Mouse (Mus musculus): Measurements from ENCODE around the gene Mylpf.
"Not testable (repeated sequence)": the region's sequence is repeated elsewhere in the genome, so short reads cannot be mapped to it uniquely, and the experiment has no call there.

The Mylpf gene

DNA sequence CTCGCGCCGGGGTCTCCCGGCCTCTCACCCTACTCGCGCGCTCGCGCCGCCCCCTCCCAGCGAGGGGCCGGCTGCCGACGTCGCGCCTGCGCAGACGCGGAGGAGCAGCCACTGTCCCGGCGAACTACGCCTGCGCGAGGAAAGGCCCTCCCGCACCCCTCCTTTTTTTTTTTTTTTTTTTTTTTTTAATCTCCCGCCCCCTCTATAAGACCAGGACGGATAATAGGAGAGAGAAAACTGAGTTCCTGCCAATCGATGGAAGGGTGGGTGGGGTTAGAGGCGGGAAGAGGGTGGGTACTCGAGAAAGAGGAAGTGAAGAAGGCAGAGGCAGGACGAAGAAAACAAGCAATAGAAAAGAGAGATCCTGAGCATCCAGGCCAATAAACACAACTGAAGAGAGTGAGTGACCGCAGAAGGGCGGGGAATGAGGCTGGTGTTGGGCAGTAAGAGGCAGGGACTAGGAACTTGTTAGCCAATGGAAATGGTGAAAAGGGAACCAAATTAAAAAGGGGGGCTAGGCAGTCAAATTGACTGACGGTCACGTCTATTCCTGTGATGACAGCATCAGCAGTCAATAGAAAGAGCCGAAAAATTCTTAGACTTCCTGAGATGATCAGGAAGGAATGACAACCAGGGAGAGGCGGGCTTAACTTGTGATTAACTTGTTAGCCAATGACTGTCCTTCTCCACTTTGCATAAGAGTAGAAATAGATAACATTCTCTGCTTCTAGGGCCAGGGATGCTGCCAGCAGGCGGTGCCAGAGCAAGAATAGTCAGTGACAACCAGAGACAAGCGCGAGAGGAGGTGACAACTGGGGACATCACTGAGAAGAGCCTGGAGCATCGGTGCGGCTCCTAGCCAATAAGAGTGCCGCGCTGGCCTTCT, at the start of gene Mylpf:
TSS of gene Mylpf (plus strand) at position 338 of the 886 bp plus-strand sequence.
- DNase-seq = peak; percentile 100

DNA sequence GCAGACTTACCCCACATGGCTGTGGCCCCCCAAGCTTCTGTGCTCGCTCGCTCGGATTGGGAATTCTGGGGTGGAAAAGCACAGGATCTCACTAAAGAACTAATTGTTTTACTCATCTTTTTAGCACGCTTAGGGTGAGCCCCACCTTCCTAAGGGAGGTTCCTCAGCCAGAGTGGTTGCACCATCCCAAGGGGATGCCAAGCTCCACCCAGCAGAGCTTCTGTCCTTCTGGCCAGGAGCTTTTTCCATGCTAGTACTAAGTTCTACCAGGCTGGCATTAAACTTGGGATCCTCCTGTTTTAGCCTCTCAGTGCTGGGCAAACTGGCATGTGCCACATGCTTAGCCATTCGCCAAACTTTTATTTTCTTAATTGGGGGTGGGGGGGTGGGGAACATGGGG, 46.1 kb upstream of the Mylpf start:
- DNase-seq = no peak

DNA sequence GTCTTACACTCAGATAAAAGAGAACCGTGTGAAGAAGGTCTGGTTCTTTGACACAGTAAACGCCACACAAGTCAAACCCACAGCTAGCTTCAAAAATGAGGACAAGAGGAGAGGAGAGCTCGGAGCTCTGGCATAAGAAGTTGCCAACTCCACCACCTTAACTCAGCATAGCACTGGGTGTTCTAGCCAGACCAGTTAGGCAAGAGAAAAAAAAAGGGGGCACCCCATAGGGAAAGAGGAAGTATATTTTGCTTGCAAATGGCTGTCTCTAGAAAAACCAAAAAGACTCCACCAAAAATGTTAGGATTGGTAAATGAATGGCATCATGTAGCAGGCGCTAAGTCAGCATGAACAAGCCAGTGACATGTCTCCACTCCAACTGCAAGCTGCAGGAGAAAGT, 44.7 kb upstream of the Mylpf start:
- no peak for DNase-seq

DNA sequence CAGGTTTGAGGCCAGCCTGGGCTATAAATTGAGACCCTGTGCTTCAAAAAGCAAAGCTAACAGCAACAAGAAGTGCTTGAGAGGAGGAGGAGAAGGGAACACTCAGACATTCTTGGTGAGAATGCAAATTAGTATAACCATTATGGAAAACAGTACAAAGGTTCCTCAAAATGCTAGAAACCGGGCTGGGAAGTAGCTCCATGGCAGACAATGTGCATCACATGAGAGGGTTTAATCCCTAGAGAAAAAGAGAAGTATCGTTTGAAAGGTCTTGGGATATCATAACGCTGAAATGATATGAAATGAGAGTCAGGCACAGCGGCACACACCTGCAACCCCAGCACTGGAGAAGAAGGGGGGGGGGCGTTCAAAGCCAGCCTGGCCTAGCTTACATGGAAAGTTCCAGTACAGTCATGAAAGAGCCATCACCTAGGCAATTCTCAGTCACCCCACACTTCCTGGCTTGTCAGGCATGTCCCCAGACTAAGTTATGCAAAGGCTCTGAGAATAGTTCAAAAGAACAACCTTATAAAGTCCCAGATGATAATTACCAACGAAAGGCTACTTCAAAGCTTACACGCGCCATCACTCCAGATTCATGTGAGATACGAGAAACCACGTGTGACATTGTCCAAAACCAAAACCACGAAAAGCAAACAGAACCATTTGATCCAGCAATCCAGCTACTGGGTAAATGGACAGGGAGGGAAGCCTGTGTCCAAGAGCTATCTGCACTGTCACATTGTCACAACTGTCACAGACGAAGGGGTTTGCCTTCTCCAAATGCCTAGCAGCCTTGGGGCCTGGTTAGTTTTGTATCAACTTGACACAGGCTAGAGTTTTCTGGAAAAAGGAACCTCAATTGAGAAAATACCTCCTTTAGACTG, 42.8 kb upstream of the Mylpf start:
- DNase-seq = no peak

- DNase-seq = no peak
These were observed 42.2 kb upstream of the Mylpf start for GRCm38 (mm10) chr7:127166501-127166900.

DNA sequence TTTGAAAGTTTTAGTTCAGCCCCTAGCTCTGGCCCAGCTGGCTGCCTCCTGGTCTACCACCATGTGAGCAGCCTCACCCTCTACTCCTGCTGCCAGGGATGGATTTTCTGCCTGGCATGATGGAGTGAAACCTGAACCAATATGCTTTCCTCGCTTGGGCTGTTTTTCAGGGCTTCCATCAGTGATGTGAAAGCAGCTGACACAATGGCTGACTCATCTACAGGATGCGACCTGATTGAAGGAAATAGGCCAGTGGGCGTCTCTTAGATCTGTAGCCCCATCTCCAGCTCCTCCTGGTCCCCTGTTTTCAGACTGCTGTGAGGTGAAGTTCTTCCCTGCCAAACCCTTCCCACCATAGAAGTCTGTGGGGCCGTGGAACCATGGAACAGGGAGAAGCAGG, 31.8 kb upstream of the Mylpf start:
- DNase-seq = peak; percentile 73

DNA sequence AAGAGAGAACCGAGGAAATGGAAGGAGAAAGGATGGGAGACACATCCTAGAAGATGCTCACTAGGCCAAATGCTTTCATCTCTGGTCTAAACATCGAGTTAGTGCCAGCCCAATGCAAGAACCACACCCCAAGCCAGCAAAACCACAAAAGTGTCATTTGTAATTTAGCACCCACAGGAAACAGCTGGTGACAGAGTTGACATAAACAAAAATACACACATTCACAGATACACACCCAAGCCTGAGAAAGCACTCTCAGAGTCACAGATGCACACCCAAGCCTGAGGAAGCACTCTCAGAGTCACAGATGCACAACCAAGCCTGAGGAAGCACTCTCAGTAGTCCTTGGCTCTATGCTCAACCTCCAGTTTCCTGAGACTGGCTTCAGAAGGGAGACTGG, 27.9 kb upstream of the Mylpf start:
- DNase-seq = peak; percentile 84

GRCm38 (mm10) chr7:127181724-127182123, 27.0 kb upstream of the Mylpf start:
- DNase-seq = not testable (repeated sequence)

DNA sequence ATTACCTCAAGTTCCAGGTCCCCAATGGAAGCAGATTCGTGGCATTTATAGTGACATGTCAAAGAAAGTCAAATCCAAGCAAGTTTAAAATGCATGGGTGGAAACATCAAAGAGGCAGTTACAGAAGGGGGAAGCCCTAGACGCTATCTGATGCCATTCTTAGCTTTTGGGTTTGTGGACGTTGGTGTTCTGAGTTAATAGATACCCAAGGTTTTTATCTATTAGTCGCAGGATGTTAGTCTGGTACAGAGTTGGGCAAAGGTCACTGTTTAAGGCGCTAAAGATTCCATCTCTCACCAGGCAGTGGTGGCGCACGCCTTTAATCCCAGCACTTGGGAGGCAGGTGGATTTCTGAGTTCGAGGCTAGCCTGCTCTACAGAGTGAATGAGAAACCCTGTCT, 25.3 kb upstream of the Mylpf start:
- no peak for DNase-seq

GRCm38 (mm10) chr7:127183828-127184227, 24.9 kb upstream of the Mylpf start:
- DNase-seq = peak; percentile 91

DNA sequence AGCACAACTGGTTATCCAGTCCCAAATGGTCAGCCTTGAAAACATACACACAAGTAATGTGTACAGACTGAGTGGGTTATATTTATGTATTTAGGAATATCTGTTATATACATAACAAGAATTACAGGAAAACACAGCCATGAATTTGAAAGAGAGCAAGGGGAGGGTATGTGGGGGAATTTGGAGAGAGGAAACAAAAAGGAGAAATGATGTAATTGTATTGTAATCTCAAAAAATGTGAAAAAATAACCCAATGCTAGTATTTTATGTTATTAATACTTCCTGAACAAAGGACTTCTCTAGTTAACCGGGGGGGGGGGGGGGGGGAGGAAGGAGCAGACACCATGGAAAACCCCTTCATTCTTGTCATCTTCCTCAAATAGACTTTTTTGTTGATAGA, 24.0 kb upstream of the Mylpf start:
- DNase-seq = no peak

- peak; percentile 85 for DNase-seq
These were observed 23.1 kb upstream of the Mylpf start for GRCm38 (mm10) chr7:127185601-127186000.

DNA sequence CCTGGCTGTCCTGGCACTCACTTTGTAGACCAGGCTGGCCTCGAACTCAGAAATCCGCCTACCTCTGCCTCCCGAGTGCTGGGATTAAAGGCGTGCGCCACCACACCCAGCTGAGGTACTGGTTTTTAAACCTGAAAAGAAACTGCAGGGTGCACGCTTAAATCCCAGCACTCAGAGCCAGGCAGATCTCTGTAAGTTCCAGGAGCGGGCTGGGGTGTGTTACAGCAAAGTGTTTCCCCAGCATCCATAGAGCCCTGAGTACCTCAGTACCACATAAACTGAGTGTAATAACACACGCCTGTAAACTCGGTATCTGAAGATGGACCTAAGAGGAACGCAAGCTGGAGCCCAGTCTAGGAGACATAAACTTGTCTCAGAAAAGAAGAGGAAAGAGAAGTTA, 21.3 kb upstream of the Mylpf start:
- no peak for DNase-seq

GRCm38 (mm10) chr7:127188305-127189276, 20.1 kb upstream of the Mylpf start:
- DNase-seq = peak; percentile 84

- DNase-seq = no peak
These were observed 18.0 kb upstream of the Mylpf start for GRCm38 (mm10) chr7:127190672-127191071.

- no peak for DNase-seq
These were observed 15.7 kb upstream of the Mylpf start for GRCm38 (mm10) chr7:127192989-127193388.

- peak; percentile 91 for DNase-seq
These were observed 14.6 kb upstream of the Mylpf start for GRCm38 (mm10) chr7:127194011-127194632.

DNA sequence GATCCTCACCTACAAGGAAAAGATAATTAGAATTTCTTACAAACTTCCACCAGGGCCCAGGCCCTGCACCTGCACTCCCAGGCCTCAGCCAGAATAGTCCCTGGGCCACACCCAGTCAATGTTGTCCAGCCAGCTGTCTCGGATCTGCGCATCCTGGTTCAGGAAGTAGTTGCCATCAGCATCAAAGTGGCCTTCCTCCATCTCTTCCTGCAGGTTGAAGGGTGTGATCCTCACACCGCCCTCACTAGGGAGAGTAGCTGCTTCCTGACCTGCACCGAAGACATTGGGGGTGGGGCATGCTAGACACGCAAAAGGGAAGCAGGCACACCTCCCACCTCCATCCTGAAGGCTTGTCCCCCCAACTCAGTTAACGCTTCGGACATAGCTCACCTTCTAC, 14.1 kb upstream of the Mylpf start:
- no peak for DNase-seq

- DNase-seq = peak; percentile 99
These were observed 13.0 kb upstream of the Mylpf start, which contains the start of gene Cd2bp2 for GRCm38 (mm10) chr7:127195544-127196295. TSS of gene Cd2bp2 (minus strand) at chr7:127196050.

DNA sequence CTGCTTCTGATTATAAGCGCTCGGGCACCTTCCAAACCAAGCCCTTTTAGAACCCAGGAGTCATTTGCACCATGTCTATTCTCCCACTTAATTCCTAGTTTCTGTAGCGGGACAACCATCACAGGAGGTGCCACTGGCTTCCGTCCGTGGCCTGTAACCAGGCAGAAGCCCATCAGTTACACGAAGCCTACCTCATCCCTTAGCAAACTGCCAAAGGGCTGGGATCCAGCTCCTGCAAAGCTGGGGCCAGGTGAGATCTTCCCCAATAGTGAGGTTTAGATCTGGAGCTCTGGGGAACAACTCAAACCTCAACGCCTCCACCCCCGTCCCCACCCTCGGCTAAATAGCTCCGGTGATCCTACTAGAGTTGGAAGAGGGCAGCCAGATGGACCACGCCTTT, 12.2 kb upstream of the Mylpf start:
- no peak for DNase-seq

DNA sequence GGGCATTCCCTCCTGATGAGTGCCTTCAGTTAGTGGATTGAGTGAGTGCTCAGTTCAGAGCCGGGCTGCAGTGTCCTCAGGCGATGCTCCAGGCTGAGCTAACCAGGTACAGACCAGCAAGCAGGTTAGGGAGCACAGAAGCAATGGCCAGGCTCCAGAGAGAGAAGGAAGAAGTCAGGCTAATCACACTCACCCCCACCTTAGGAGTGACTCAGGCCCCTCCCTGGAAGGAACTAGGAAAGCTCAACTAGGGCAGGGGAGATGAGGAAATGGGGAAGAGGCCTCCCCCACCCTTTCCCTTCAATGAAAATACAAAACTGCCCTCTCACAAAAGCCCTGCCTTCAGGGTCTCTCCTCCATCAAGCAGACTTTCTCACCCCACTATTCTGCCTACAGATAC, 2.1 kb upstream of the Mylpf start:
- peak; percentile 93 for DNase-seq

All from heart, adult 11 months (tissue).